Mouse (Mus musculus) heart, embryonic 12.5 days (tissue): Measurements from ENCODE around the gene Wt1. TPM values are rescaled to one million over a fixed set of nuclear protein-coding genes. Genes with fewer than 3 reads are reported as not detected.

ENCODE experiments used
- ATAC-seq: fragments of 200-750 bp; cut with Nextera tagmentation; 2 replicates; pipeline ENCODE4 v1.8.0; 2017; ENCODE audit warnings: moderate TSS enrichment, moderate library complexity; ENCODE audit not compliant: insufficient number of reproducible peaks, low FRiP score
- H3K27ac ChIP-seq: fragments of 300-500 bp; sonication (generic); 2 replicates; pipeline ENCODE4 v1.5.1; 2016; ENCODE audit warnings: mild to moderate bottlenecking, moderate library complexity; ENCODE audit not compliant: poor library complexity, severe bottlenecking
- H3K27me3 ChIP-seq: fragments of 300-500 bp; sonication (generic); replicated peaks from 2 replicates; pipeline ENCODE4 v1.6.1; 2016; ENCODE audit warnings: mild to moderate bottlenecking, moderate library complexity
- H3K36me3 ChIP-seq: fragments of 300-500 bp; sonication (generic); 2 replicates; pipeline ENCODE4 v1.6.1; 2016; ENCODE audit warnings: mild to moderate bottlenecking, moderate library complexity
- H3K4me1 ChIP-seq: fragments of 300-500 bp; sonication (generic); replicated peaks from 2 replicates; pipeline ENCODE4 v1.6.1; 2016; ENCODE audit warnings: mild to moderate bottlenecking
- H3K4me2 ChIP-seq: fragments of 300-500 bp; sonication (generic); 2 replicates; pipeline ENCODE4 v1.6.1; 2016; ENCODE audit warnings: mild to moderate bottlenecking, moderate library complexity
- H3K4me3 ChIP-seq: fragments of 300-500 bp; sonication (generic); 2 replicates; pipeline ENCODE4 v1.5.1; 2016; ENCODE audit warnings: mild to moderate bottlenecking
- H3K9ac ChIP-seq: fragments of 300-500 bp; sonication (generic); 2 replicates; pipeline ENCODE4 v1.6.1; 2016; ENCODE audit warnings: mild to moderate bottlenecking, moderate library complexity
- H3K9me3 ChIP-seq: fragments of 300-500 bp; sonication (generic); replicated peaks from 2 replicates; pipeline ENCODE4 v1.6.1; 2016; ENCODE audit warnings: mild to moderate bottlenecking, moderate library complexity
- WGBS: fragments of 180-500 bp; shearing (Covaris S2); methylation state at CpG from one replicate; pipeline ENCODE4 v1.1.7; 2016; 5-methylcytosine and 5-hydroxymethylcytosine counted together
- polyA plus RNA-seq: library from polyadenylated mRNA; unstranded; fragments of >200 nt; fragmentation: Nextera tagmentation; extraction: Ambion mirVana; gene quantifications from 2 replicates; pipeline ENCODE4 v1.2.1, GENCODE M21; 2016

Wt1 gene
- polyA plus RNA-seq, 1 experiment from 2014 or later: 30.7 TPM

DNA sequence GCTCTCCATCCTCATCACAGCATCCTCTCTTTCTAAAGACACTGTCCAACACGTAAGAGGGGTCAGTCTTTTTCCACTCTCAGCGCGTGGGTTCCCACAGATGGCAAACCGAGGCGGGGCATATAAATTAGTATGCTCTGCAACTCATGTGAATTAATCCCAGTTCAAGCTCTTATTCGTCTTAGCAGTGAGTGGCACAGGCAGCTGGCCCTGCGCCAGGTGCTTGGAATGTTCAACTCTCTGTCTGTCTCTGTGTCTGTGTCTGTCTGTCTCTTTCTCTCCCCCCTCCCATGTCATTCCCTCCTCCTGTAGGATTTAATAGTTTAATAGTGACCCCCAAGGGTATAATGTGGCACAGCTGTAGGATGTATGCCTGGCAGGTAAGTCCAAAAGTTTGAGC lies 26.9 kb upstream of the Wt1 start:
- no peak for ATAC-seq
- Histone ChIP-seq H3K27ac (no peak overlapping the region), H3K27me3 (no peaks in the 10 kb centered on the region), H3K36me3 (no peaks in the 10 kb centered on the region), H3K4me1 (peaks cover 13% of the 10 kb centered on the region), H3K4me2 (no peak overlapping the region), H3K9me3 (no peaks in the 10 kb centered on the region), H3K4me3 (no peak overlapping the region), H3K9ac (no peak overlapping the region)
- WGBS: 73% methylated on average over 7 of the region's 7 CpGs

- ATAC-seq: no peak
- no peak overlapping the region for H3K9ac ChIP-seq
- peaks cover 13% of the 10 kb centered on the region for H3K4me1 ChIP-seq
- WGBS: 53% methylated on average over 7 of the region's 7 CpGs
- no peaks in the 10 kb centered on the region for H3K9me3 ChIP-seq
- H3K27me3 ChIP-seq: 0 out of 2 replicates have a peak, but pooled peaks cover 2% of the 10 kb centered on the region
- no peaks in the 10 kb centered on the region for H3K36me3 ChIP-seq
- H3K27ac ChIP-seq: no peak overlapping the region
- H3K4me2 ChIP-seq: no peak overlapping the region
- H3K4me3 ChIP-seq: no peak overlapping the region
These were observed 25.8 kb upstream of the Wt1 start for GRCm38 (mm10) chr2:105100541-105100940.

DNA sequence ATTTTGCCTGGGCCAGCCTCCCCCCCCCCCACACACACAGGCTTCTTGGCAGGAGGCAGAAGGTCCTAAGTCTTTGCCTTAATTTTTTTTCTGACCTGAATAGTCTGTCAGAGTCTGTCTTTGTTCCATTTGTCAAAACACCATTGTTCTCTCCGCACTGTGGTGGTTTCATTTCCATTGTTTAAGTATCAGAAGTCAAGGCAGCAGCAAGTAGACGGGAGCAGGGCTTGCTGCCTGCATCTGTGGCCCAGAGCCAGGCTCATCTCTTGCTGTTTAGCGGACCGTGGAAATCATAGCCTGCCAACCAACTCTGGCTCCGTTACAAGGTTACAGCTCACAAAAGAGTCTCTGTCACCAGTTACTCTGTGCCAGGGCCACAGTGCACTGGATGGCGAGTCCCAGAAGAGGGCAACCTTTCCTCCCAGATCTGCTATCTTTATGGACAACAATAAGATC lies 17.6 kb upstream of the Wt1 start:
- Histone ChIP-seq H3K9ac (no peak overlapping the region), H3K27ac (no peak overlapping the region), H3K4me1 (0 out of 2 replicates have a peak, but pooled peaks cover 3% of the 10 kb centered on the region), H3K4me3 (no peak overlapping the region), H3K27me3 (peaks cover 17% of the 10 kb centered on the region), H3K36me3 (no peaks in the 10 kb centered on the region), H3K9me3 (no peaks in the 10 kb centered on the region), H3K4me2 (no peak overlapping the region)
- WGBS: 32% methylated on average over 6 of the region's 6 CpGs
- ATAC-seq: peak; percentile 67; the same call in 1 of the 2 replicates

- Histone ChIP-seq H3K4me3 (no peak overlapping the region), H3K9ac (no peak overlapping the region), H3K27ac (no peak overlapping the region), H3K4me1 (0 out of 2 replicates have a peak, but pooled peaks cover 3% of the 10 kb centered on the region), H3K27me3 (peaks cover 34% of the 10 kb centered on the region), H3K9me3 (no peaks in the 10 kb centered on the region), H3K4me2 (no peak overlapping the region), H3K36me3 (no peaks in the 10 kb centered on the region)
- ATAC-seq: no peak
- WGBS: 36% methylated on average over 9 of the region's 9 CpGs
These were observed 12.3 kb upstream of the Wt1 start for GRCm38 (mm10) chr2:105114074-105114473.

DNA sequence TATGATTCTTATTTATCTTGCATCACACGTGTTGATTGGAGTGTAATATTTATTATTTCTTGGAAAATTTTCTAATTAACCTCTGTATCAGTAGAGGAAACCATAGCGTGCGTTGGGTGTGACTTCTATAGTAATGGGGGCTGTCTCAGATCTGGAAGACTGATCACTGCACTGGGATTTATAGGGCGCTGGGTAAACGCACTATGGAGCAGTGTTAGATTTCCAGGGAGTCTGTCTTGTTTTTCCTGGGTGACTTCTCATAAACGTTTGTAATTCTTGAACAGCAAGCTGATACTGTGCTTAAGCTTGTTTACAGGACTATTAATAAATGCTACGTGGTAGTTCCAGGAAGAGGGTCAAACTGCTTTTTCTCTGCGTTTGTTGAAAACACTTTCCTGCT lies 8.7 kb upstream of the Wt1 start:
- no peaks in the 10 kb centered on the region for H3K9me3 ChIP-seq
- WGBS: 63% methylated on average over 8 of the region's 8 CpGs
- H3K9ac ChIP-seq: no peak overlapping the region
- peaks cover 61% of the 10 kb centered on the region for H3K27me3 ChIP-seq
- H3K4me2 ChIP-seq: no peak overlapping the region
- peaks cover under 1% of the 10 kb centered on the region for H3K4me1 ChIP-seq
- H3K27ac ChIP-seq: no peak overlapping the region
- no peak for ATAC-seq
- no peak overlapping the region for H3K4me3 ChIP-seq
- H3K36me3 ChIP-seq: no peaks in the 10 kb centered on the region

DNA sequence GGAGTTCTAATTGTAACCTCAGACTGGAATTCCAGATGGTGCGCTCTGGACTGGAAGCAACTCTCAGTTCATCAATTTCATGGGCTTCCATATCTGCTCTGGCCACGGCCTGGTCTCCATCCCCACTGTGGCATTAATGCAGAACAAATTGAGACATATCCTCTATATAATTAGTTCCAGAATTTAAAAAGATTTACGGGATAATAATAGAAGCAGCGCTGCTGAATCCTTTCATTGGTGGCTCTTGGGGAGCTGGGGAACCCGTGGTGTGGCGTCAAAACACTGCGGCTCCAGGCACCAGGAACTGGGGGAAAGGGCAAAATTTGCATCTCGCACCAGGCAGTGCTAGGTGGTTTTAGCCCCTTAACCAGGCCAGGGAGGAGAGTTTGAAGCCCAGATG lies 4.1 kb upstream of the Wt1 start:
- no peak for ATAC-seq
- Histone ChIP-seq H3K9ac (no peak overlapping the region), H3K4me2 (no peak overlapping the region; the same call in 1 of the 2 replicates), H3K36me3 (no peaks in the 10 kb centered on the region), H3K27ac (no peak overlapping the region), H3K27me3 (peaks cover 84% of the 10 kb centered on the region), H3K4me1 (peaks cover 22% of the 10 kb centered on the region), H3K4me3 (no peak overlapping the region), H3K9me3 (no peaks in the 10 kb centered on the region)
- 12% methylated on average over 8 of the region's 8 CpGs for WGBS

DNA sequence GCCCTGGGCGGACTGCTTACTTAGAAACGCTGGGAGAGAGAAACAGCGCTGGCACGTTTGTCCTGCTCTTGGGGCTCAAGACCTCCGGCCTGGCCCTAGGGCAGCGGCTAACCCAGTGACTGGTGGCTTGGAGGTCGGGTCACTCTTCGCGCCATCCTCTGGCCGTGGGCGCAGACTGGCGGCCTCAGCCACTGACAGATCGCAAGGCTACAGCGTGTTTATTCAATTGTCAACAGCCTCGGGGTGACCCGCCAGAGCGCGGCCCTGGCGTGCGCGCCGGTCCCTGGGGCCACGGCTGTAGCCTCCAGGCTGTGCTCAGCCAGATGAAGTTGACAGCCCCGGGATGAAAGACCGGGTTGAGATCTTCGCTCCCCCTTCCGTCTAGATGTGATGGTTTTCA lies 3.4 kb upstream of the Wt1 start:
- WGBS: under 1% methylated on average over 27 of the region's 27 CpGs
- Histone ChIP-seq H3K9me3 (no peaks in the 10 kb centered on the region), H3K4me1 (peaks cover 27% of the 10 kb centered on the region), H3K4me3 (peak overlapping the region; percentile 34), H3K27me3 (peaks cover 89% of the 10 kb centered on the region), H3K9ac (peak overlapping the region; percentile 46; the same call in 1 of the 2 replicates), H3K36me3 (no peaks in the 10 kb centered on the region), H3K4me2 (peak overlapping the region; percentile 65), H3K27ac (no peak overlapping the region)
- ATAC-seq: no peak

DNA sequence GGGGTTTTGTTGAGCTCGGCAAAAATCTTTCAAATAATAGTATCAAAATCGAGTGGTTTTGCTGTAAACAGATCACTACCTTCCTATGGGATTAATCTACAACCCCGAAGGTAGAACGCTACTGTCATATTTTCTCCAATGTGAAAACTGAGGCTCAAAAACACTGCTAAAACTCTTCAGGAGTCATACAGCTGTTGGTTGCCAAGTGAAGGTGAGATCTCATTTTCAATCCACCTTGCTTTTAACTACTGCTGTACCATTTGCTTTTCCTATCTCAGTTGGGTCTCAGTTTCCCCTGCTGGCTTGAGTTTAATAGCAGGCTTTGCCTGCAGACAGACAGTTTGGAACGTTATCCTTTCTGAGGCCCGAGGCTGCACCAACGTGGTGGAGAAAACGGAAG lies 2.9 kb upstream of the Wt1 start:
- ATAC-seq: no peak
- Histone ChIP-seq H3K27ac (no peak overlapping the region), H3K4me1 (peaks cover 29% of the 10 kb centered on the region), H3K4me2 (peak overlapping the region; percentile 65), H3K9ac (no peak overlapping the region), H3K36me3 (no peaks in the 10 kb centered on the region), H3K4me3 (peak overlapping the region; percentile 34), H3K9me3 (no peaks in the 10 kb centered on the region), H3K27me3 (peaks cover 90% of the 10 kb centered on the region)
- 3% methylated on average over 8 of the region's 8 CpGs for WGBS

DNA sequence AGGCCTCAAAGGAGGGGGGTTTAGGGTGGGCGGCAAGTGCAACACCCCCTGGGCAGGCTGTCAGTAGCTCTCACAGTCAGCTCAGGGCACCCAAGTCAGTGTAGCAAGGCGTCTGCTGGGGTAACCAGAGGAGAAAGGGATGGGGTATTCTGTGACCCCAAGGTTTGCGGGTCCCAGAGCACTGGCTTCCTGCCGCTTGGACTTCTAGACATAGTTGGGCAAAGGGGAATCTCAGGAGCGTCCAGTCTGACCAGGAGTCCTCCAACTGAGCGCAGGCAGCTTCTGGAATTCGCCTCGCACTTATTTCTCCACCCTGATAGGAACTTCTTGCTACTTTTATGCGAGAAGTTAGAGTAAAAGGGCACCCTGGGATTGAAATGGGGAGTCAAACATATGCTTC lies 2.4 kb upstream of the Wt1 start:
- Histone ChIP-seq H3K27me3 (peaks cover 92% of the 10 kb centered on the region), H3K9ac (no peak overlapping the region), H3K9me3 (no peaks in the 10 kb centered on the region), H3K27ac (no peak overlapping the region), H3K4me1 (peaks cover 29% of the 10 kb centered on the region), H3K36me3 (no peaks in the 10 kb centered on the region), H3K4me3 (peak overlapping the region; percentile 3; the same call in 1 of the 2 replicates), H3K4me2 (peak overlapping the region; percentile 65)
- WGBS: 4% methylated on average over 9 of the region's 9 CpGs
- no peak for ATAC-seq

- Histone ChIP-seq H3K27ac (no peak overlapping the region), H3K4me2 (peak overlapping the region; percentile 65), H3K36me3 (no peaks in the 10 kb centered on the region), H3K9me3 (no peaks in the 10 kb centered on the region), H3K27me3 (peaks cover 92% of the 10 kb centered on the region), H3K4me3 (peak overlapping the region; percentile 3; the same call in 1 of the 2 replicates), H3K4me1 (peaks cover 29% of the 10 kb centered on the region), H3K9ac (no peak overlapping the region)
- 2% methylated on average over 7 of the region's 7 CpGs for WGBS
- no peak for ATAC-seq
These were observed 1.9 kb upstream of the Wt1 start for GRCm38 (mm10) chr2:105124391-105124790.

- peaks cover 93% of the 10 kb centered on the region for H3K27me3 ChIP-seq
- no peak overlapping the region for H3K9ac ChIP-seq
These were observed 1.1 kb upstream of the Wt1 start for GRCm38 (mm10) chr2:105125205-105125604.

DNA sequence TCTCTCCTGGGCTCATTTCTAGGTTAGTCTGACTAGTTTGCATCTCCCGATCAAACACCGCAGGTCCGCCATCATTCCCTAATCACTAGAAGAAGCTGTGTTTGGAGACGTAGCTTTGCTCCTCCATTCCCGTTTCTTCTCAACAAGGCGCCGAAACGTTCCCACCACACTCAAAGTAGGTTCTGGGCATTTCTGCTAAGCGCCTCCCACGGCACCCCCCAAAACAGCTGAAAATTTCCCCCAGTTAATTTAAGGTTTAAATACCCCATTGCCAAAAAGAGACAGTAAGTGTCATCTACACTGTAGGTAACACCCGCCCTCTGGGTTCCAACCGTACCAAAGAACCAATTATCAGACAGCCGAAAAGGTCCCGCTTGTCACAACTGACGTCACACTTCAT lies 688 bp upstream of the Wt1 start:
- no peak overlapping the region for H3K27ac ChIP-seq
- peak overlapping the region; percentile 65 for H3K4me2 ChIP-seq
- ATAC-seq: no peak
- WGBS: 4% methylated on average over 15 of the region's 15 CpGs
- no peaks in the 10 kb centered on the region for H3K36me3 ChIP-seq
- H3K4me3 ChIP-seq: peak overlapping the region; percentile 54
- peaks cover 34% of the 10 kb centered on the region for H3K4me1 ChIP-seq
- H3K27me3 ChIP-seq: peaks cover 93% of the 10 kb centered on the region
- no peaks in the 10 kb centered on the region for H3K9me3 ChIP-seq
- no peak overlapping the region for H3K9ac ChIP-seq

More at GRCm38 (mm10) chr2:105125205-105125604, 1.1 kb upstream of the Wt1 start:
- Histone ChIP-seq H3K4me3 (peak overlapping the region; percentile 54), H3K9me3 (no peaks in the 10 kb centered on the region), H3K4me2 (peak overlapping the region; percentile 65), H3K36me3 (no peaks in the 10 kb centered on the region), H3K27ac (no peak overlapping the region), H3K4me1 (peaks cover 30% of the 10 kb centered on the region)
- no peak for ATAC-seq
- WGBS: 2% methylated on average over 8 of the region's 8 CpGs
